Mouse (Mus musculus) megakaryocyte, adult 5-6 weeks (primary cell): ENCODE data around the gene Ninj1. TPM values are rescaled to one million over a fixed set of nuclear protein-coding genes. Genes with fewer than 3 reads are reported as not detected.
A peak's percentile ranks its signal among the peaks of the same experiment; 100 is the strongest.

Experiments used
- ATAC-seq: 2 replicates; pipeline ENCODE4 v1.8.0; 2016; ENCODE audit warnings: mild to moderate bottlenecking, inconsistent platforms; ENCODE audit not compliant: poor library complexity, severe bottlenecking
- total RNA-seq, 2 experiments: library from RNA; stranded (forward) in 1 of 2; stranded (reverse) in 1 of 2; fragments of 153-499, 151-499 nt in 1 of 2; fragments of 221-1000, 200-1000 nt in 1 of 2; gene quantifications; 2 replicates each; pipeline versions ENCODE4 v1.2.3 to v1.2.4; 2015 to 2017

Gene Ninj1
- total RNA-seq (2015) (76.1 and 81.6 TPM in 2 replicates), total RNA-seq (2017) (33.4 and 48.2 TPM in 2 replicates)

DNA sequence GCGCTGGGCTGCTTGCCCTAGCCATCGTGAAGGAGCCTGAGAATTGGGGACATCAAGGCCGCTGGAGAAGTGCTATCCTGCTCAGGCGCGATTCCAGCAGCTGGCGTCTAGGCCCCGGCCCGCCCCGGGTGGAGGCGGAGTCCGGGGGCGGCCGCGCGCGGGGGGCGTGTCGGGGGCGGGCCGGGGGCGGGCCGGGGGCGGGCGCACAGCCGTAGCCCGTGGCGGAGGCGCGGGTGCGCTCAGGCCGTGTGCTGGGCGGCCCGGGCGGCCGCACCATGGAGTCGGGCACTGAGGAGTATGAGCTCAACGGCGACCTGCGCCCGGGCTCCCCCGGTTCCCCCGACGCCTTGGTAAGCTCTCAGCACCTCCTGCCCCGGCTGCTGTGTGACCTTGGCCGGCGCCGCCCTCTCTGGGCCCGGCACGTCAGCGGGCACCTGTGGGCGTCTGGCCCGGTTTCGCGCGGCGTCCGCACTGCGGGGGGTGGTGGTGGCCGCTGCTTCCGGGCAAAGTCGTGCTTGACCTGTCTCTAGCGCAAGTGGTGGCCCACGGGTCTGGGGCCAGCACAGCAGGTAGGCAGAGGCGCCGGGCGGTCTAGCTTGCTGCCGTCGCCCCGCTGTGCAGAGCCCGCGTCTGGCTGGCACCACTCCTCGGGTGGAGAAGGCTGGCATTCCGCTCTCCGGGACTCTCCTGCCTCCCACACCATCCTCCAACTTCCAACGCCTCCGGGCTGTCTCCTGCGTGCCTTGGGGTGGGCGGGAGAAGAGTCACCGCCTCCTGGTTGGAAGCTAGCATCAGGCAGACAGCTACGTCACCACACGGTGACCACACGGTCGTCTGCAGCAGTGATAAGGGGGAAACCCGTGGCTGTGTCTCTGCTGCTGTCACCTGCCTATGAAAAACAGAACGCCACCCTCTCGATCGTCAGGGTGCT is at the start of gene Ninj1:
Gene Ninj1, plus strand, starts transcription at position 198 of the 931 bp plus-strand sequence.
- peak; percentile 81 for ATAC-seq

GRCm38 (mm10) chr13:49140567-49140966 is 46.7 kb upstream of the Ninj1 start:
- ATAC-seq, result no peak

GRCm38 (mm10) chr13:49142396-49142795 is 44.9 kb upstream of the Ninj1 start:
- no peak for ATAC-seq

DNA sequence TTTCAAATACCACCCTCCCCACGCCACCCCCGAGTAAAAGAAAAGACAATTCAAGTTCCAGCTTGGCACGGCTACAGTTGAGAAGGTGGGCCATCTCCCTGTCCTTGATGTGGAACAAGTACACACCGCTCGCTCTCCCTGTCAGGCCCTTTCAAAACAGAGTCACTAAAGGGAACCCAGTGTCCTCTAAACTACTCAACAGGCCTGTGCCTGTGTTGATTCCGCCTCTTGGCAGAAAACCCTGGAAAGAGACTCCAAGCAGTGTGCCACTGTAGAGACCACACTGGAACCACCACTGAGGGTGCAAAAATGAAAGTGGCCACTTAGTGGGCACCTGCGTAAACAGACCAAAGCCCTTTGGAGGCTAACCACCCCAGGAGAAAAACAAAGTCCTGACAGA is 44.0 kb upstream of the Ninj1 start:
- no peak for ATAC-seq

DNA sequence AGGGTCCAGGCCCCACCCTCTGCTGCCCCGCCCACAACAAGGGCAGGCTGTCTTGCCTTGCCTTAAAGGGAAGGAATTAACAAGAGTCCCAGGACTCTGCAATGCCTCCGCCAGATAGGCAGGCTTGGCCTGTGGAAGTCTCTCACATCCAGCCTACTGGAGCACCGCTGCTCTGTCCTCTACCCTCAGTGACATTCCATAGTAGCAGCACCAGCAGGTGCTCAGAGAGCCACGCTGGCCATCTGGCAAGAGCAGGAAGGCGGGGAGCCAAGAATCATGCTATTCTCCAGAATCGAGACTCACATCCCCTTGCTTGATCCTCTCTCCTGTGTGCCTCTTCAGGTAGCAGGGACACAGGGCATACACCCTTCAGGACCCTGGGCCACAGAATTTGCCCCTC is 42.8 kb upstream of the Ninj1 start:
- no peak for ATAC-seq

DNA sequence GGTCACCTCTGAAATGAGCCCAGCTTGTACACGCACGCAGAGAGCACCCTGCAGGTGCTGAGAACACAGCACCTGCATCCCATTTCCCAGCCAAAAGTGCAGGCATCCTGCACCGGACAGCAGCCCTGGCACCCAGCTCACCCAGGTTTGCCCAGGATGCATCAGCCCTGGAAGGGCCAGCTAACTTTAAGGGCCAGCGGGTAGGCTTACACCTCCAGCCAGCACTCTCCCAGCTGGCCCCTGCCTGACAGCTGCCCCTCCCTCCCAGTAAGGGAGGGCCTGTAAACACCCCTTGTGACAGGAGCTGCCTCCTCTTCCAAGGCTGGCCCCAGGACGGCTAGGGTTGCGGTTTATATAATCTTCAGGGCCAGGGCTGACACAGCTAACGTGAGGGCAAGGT is 41.9 kb upstream of the Ninj1 start:
- no peak for ATAC-seq

- ATAC-seq, result no peak
Observed at GRCm38 (mm10) chr13:49146040-49146697, 41.1 kb upstream of the Ninj1 start.

- ATAC-seq, result no peak
Observed at GRCm38 (mm10) chr13:49146698-49147006, 40.6 kb upstream of the Ninj1 start.

DNA sequence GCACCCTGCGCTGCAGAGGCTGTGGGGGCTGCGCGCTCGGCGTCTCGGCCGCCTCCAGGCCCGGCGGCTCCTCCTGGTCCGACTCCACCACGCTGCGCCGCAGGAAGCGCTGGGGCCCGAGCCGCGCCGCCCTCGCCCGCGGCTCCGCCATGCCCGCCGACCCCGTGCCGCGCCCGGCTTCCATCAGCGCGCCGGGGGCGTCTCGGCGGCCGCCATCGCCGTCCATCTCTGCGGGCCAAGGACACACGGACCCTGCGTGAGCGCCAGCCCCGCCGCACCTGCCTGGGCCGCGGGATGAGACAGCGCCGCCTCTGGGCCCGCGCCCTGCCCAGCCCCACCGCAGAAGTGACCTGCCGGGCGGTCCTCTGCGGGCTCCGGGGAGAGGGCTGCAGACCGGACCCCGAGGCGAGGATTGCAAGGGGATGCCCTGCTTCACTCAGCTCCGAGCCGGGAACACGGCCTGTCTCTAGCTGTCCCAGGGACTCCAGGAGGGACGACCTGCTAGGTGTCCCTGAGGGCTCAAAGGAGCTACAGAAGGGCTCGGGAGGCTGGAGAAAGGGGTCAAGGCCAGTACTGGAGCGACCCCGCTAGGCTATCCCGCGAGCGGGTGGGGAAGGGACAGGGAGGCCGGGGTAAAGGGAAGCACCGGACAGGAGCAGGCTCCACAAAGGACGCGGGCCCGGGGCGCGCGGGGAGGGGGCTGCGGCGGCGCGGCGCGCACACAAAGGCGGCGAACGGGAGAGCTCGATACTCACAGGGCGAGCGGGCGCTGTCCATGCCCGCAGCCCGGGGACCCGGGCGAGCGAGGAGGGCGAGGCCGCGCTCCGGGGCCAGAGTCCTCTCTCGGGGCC is 40.1 kb upstream of the Ninj1 start:
- no peak for ATAC-seq

DNA sequence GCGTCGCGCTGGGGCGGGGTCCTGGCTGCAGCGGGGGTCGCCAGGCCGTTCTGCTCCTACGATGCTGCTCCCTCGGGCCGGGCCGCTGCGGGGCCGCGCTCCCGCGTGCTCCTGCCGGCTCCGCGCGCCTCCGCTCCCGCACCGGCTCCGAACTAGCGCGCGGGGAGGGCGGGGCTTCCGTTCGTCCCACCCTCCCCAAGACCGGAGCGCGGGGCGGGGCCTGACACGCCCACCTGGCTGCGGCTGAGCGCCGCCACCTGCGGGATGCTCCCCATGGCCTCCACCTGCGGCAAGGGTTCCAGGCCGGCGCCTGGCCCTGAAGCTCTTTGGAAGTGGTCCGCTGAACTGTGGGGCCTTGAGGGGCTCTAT is 39.4 kb upstream of the Ninj1 start, which contains the start of gene Wnk2:
Gene Wnk2, minus strand, starts transcription at position 157 of the 369 bp plus-strand sequence.
- ATAC-seq, result peak; percentile 38

DNA sequence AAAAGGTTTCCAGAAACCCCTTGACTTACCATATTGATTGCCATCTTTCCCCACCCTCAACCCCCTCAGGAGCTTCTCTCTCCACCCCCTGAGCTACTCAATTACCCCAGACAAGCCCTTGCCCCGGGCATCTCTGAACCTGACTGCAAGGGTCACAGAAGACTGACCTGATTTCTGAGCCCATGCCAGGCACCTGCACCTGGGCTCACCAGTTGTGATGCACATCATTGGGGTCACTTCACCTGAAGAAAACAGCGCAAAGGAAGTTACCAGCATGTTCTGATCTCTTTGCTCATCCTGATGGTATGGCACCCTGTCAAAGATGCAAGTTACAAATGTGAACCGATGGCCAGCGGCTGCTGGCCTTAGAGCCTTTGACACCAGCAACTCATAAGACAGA is 38.6 kb upstream of the Ninj1 start:
- ATAC-seq, result no peak

DNA sequence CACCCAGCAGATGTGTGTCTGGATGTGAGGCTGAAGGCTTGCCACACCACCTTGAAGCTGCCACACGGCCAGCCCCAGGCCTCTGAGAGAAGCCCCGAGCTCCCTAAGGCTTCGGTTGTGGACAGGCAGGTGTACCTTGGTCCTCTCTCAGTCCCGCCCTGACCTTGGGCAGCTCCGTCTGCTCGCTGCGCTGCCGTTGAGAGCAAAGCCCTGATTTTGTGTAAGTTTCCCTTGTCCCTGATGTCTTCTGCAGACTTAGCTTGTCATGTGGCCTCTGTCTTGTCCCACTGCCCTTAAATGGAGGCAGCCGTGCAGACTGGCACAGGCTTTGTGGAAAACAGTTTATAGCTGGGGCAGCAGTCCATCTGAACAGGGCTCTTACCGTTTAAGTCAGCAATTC is 33.3 kb upstream of the Ninj1 start:
- ATAC-seq, result no peak

DNA sequence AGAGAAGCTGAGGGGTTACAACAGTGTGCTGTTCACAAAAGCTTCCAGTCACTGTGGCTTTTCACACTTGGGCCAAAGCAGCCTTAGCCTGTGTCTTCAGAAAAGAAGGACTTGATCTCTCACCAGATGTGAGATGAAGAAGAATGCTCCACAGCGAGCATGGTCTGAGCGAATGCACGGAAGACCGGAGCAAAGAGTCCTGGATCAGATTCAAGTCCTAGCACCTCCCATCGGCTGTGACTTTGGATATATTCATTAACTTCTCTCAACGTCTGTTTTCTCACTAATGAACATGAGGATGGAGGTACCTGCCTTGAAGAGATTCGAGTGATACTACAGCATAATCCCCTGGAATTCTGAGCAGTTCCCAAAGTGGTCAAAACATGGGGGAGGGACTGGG is 32.7 kb upstream of the Ninj1 start:
- no peak for ATAC-seq

DNA sequence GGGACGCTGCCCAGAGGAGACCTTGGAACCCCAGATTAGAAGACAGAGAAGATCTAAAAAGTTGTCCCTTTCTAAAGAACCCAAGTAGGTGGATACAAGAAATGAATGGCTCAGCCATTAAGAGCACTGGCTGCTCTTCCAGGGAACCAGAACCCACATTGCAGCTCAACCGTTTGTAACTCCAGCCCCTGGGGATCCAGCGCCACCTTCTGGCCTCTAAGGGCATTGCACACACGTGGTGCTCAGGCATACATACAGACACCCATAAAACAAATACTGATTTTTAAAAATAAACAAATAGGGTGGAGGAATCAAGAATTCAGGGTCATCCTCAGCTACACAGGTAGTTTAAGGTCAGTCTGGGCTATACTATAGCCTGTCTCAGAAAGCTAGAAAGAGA is 30.6 kb upstream of the Ninj1 start:
- no peak for ATAC-seq

- no peak for ATAC-seq
Observed at GRCm38 (mm10) chr13:49158040-49158713, 29.1 kb upstream of the Ninj1 start.

DNA sequence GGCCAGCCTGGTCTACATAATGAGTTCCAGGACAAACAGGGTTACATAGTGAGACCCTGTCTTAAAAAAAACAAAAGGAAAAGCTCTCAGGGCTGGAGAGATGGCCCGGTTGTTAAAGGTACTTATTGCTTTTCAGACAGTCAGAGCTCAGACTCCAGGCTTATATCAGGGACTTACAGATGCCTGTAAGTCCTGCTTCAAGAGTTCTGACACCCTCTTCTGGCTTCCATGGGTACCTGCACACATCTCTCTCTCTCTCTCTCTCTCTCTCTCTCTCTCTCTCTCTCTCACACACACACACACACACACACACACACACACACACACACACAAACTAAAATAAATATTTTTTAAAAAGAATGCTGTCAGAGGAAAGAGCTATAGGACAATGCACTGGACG is 26.0 kb upstream of the Ninj1 start:
- ATAC-seq, result no peak

DNA sequence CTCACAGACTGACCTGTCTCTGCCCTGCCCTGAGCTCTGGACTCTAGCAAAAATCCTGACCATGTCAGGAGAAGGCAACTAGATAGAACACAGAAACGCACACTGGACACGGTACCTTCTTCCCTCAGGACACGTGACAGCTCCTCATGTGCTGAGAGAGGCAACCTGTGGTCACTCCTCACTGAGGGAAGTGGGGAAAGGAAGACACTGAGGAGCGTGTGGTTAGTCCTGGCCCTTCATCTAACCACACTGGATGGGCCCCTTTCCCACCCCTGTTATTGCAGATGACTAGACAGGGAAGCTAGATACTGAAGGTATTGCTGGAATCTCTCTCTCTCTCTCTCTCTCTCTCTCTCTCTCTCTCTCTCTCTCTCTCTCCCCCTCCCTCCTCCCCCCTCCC is 24.6 kb upstream of the Ninj1 start:
- peak; percentile 74 for ATAC-seq

GRCm38 (mm10) chr13:49163645-49164044 is 23.6 kb upstream of the Ninj1 start:
- no peak for ATAC-seq

- ATAC-seq, result no peak
Observed at GRCm38 (mm10) chr13:49167081-49167480, 20.2 kb upstream of the Ninj1 start.

DNA sequence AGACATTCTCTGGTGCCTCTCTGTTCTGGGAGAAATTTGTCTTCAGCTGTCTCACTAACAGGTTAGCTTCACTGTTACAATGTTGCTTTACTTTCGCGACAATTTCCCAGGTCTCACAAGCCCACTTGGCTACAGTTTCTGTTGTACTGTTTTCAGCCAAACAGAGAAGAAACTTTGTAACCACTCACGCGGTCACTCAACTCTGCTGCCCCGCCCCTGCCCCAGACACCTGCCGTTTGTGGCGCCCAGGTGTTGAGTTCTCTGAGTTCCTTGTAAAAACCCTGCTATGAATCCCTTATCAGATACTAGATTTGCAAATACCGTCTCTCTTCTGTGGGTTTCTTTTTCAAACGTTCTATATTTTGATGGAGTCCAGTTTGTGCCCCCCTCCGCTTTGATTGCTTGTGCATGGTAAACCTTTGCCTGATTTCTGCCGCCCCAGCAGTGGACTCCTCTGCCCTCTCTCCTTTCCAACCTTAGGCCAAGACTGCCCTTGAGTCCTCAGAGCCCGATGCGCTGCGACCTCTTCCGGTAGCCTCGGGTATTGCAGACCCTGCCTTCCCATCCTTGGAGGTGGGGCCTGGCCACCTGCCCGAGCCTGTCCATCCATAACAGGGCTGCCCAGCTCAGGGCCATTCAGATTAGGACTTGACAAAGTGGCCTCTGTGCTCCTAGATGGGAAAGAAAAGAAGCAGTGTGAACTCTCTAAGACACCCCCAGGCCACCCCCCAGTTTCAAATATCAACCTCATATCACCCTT is 17.7 kb upstream of the Ninj1 start:
- ATAC-seq, result peak; percentile 94
